Mouse (Mus musculus) kidney, adult 2 months (tissue): ENCODE measurements around the gene Itpk1.

Experiments
- CTCF ChIP-seq: fragments of 200-500 bp; conservative IDR thresholded peaks from 2 replicates; pipeline ENCODE4 v1.5.1; 2011; ENCODE audit warnings: low read depth, mild to moderate bottlenecking, control low read depth, low read length, moderate library complexity, mixed read lengths; ENCODE audit not compliant: insufficient read depth, insufficient read length
- POLR2A ChIP-seq: fragments of 200-500 bp; IDR thresholded peaks from one replicate; pipeline ENCODE4 v1.6.1; 2011; ENCODE audit warnings: low read depth, low read length, control low read depth

GRCm38 (mm10) chr12:102685523-102685931 lies 19.2 kb downstream of the Itpk1 start:
- TF ChIP-seq POLR2A (no peak), CTCF (no peak)
